Mouse (Mus musculus) thymus, adult 2 months (tissue): ENCODE measurements at regions not wholly inside any gene's neighbourhood (a gene's known extent, or its start where the extent isn't known, plus 50 kb on each side); places are given as distances from the start of the nearest gene placed in this dataset.

ENCODE experiments used
- CTCF ChIP-seq: fragments of 200-500 bp; IDR thresholded peaks from 2 replicates; pipeline ENCODE4 v1.5.1; 2012; ENCODE audit warnings: mild to moderate bottlenecking, control low read depth, low read length, moderate library complexity, borderline replicate concordance; ENCODE audit not compliant: control insufficient read depth, poor library complexity, insufficient read depth; ENCODE audit errors: extremely low read depth
- POLR2A ChIP-seq: fragments of 200-500 bp; IDR thresholded peaks from 2 replicates; pipeline ENCODE4 v1.6.1; 2012; ENCODE audit warnings: mild to moderate bottlenecking, low read length, control low read depth, moderate library complexity; ENCODE audit not compliant: control insufficient read depth, poor library complexity, insufficient read depth; ENCODE audit errors: extremely low read depth

DNA sequence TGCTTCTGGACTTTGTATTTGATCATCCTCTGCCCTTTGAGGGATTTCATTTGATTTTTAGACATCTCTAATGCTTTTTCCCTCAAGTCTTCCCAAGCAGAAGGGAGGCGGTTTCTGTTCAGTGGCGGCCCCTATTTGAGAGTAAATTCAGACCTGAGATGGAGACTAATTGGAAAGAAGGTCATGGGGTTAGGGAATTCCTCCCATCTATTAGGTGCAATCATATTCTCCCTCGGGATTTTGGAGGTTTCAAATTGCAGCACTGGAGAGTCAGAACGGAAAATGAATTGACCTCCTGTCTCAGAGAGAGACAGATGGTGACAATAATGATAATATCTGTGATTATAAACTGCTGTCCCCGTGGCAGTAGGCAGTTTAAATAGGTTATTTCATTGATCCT lies 285.6 kb downstream of the 1810013L24Rik start:
- TF ChIP-seq CTCF = no peak
- TF ChIP-seq POLR2A = no peak
